Mouse (Mus musculus): Measurements from ENCODE around the gene Dnaaf3.
A peak's percentile ranks its signal among the peaks of the same experiment; 100 is the strongest.
"Not testable (repeated sequence)": the region's sequence is repeated elsewhere in the genome, so short reads cannot be mapped to it uniquely, and the experiment has no call there.

The Dnaaf3 gene

GRCm38 (mm10) chr7:4532005-4532729 lies at the start of gene Dnaaf3:
Gene Dnaaf3 (minus strand): TSS chr7:4532453.
- DNase-seq (ENCODE audit: low spot score in 2 of 2) = peak; percentile 41 to 69

- DNase-seq (ENCODE audit: low spot score in 2 of 2) = not testable (repeated sequence)
Measured at GRCm38 (mm10) chr7:4581481-4581880, 49.2 kb upstream of the Dnaaf3 start.

GRCm38 (mm10) chr7:4572361-4572760 lies 40.1 kb upstream of the Dnaaf3 start:
- not testable (repeated sequence) for DNase-seq (ENCODE audit: low spot score in 2 of 2)

GRCm38 (mm10) chr7:4562660-4563059 lies 30.4 kb upstream of the Dnaaf3 start:
- no peak for DNase-seq (ENCODE audit: low spot score in 2 of 2)

GRCm38 (mm10) chr7:4557167-4557560 lies 24.9 kb upstream of the Dnaaf3 start:
- no peak for DNase-seq (ENCODE audit: low spot score in 2 of 2)

- DNase-seq (ENCODE audit: low spot score in 2 of 2) = peak; percentile 62 to 65
Measured at GRCm38 (mm10) chr7:4556256-4557166, 24.3 kb upstream of the Dnaaf3 start.

GRCm38 (mm10) chr7:4547221-4547641 lies 15.0 kb upstream of the Dnaaf3 start, which contains the start of gene Syt5:
Gene Syt5 (minus strand): TSS chr7:4547541.
- DNase-seq (ENCODE audit: low spot score in 2 of 2) = no peak

- no peak for DNase-seq (ENCODE audit: low spot score in 2 of 2)
Measured at GRCm38 (mm10) chr7:4546591-4547131, 14.4 kb upstream of the Dnaaf3 start.

GRCm38 (mm10) chr7:4546050-4546449 lies 13.8 kb upstream of the Dnaaf3 start:
- DNase-seq (ENCODE audit: low spot score in 2 of 2) = no peak

- DNase-seq (ENCODE audit: low spot score in 2 of 2) = no peak
Measured at GRCm38 (mm10) chr7:4542013-4542412, 9.8 kb upstream of the Dnaaf3 start.

GRCm38 (mm10) chr7:4541344-4541743 lies 9.1 kb upstream of the Dnaaf3 start:
- DNase-seq (ENCODE audit: low spot score in 2 of 2) = no peak

GRCm38 (mm10) chr7:4539019-4539418 lies 6.8 kb upstream of the Dnaaf3 start:
- no peak for DNase-seq (ENCODE audit: low spot score in 2 of 2)

GRCm38 (mm10) chr7:4537181-4537580 lies 4.9 kb upstream of the Dnaaf3 start:
- no peak for DNase-seq (ENCODE audit: low spot score in 2 of 2)

- DNase-seq (ENCODE audit: low spot score in 2 of 2) = no peak
Measured at GRCm38 (mm10) chr7:4536369-4536768, 4.1 kb upstream of the Dnaaf3 start.

- DNase-seq (ENCODE audit: low spot score in 2 of 2) = not testable (repeated sequence)
Measured at GRCm38 (mm10) chr7:4530166-4530565, 2.1 kb downstream of the Dnaaf3 start.

- no peak for DNase-seq (ENCODE audit: low spot score in 2 of 2)
Measured at GRCm38 (mm10) chr7:4527302-4527689, 5.0 kb downstream of the Dnaaf3 start.

GRCm38 (mm10) chr7:4526341-4527301 lies 5.6 kb downstream of the Dnaaf3 start:
- peak; percentile 53 to 71 for DNase-seq (ENCODE audit: low spot score in 2 of 2)

- not testable (repeated sequence) for DNase-seq (ENCODE audit: low spot score in 2 of 2)
Measured at GRCm38 (mm10) chr7:4524212-4524922, 7.9 kb downstream of the Dnaaf3 start, which contains the start of gene Tnni3. Gene Tnni3 (minus strand): TSS chr7:4524229.

GRCm38 (mm10) chr7:4523205-4524130 lies 8.8 kb downstream of the Dnaaf3 start:
- no peak for DNase-seq (ENCODE audit: low spot score in 2 of 2)

Data from urinary bladder, postnatal 36 days (tissue).